Mouse (Mus musculus) layer of hippocampus, adult 6 months (tissue): ENCODE results near the gene Creb5. TPM values are rescaled to one million over a fixed set of nuclear protein-coding genes. Genes with fewer than 3 reads are reported as not detected.

Experiments used
- long read RNA-seq, 2 experiments: library from polyadenylated mRNA; unstranded; transcript quantifications; one replicate each; pipeline ENCODE4 v2.0.0; 2019 to 2020
- polyA plus RNA-seq: library from polyadenylated mRNA; unstranded; fragments of <200 nt; fragmentation: Nextera tagmentation; gene quantifications from 2 replicates; pipeline ENCODE4 v1.2.3, GENCODE M21; 2021

Creb5 gene
- 1.8 and 3.6 TPM in 2 replicates for polyA plus RNA-seq
- long read RNA-seq, experiment 1, partial matches to known transcripts, result 0 of 2 reads
- long read RNA-seq, experiment 1, other reads (novel, unspliced or antisense), result 2 of 2 reads
- long read RNA-seq, experiment 2, full-length matches to known transcripts, result 2 of 8 reads
- long read RNA-seq, experiment 2, partial matches to known transcripts, result 2 of 8 reads
- long read RNA-seq, experiment 2, other reads (novel, unspliced or antisense), result 4 of 8 reads

DNA sequence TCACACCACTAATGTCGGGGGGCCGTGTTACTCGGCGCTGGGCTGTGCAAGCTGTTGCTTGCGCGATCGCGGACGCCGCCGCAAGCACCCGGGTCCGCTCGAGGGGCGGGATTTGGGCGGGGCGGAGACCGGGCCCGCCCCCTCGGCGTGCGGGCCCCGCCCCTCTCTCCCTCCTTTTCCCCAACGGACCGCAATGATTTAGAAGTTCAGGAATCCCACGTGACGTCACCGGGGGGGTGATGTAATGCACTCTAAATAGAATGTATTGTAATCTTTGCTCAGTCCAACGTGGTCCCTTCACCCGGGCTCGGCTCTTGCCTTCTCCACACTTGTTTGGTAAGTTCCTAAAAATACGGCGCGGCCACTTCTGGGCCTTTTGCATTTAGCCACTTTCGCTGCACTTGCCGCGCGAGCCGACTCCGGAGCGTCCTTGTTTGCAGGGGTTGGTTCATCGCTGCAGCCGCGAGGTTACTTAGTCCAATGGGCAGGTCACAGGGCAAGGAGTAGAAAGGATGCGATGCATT lies at the start of gene Creb5:
Creb5 (plus strand) TSS at position 233 of the 524 bp plus-strand sequence.

Other genes starting within 250 kb of the Creb5 start
- gene Jazf1, start 218.6 kb upstream of the Creb5 start, polyA plus RNA-seq, result 16.2 and 21.0 TPM in 2 replicates